Comparison of ENCODE assay signal across 21 mouse cellular contexts in the genomic region with DNA sequence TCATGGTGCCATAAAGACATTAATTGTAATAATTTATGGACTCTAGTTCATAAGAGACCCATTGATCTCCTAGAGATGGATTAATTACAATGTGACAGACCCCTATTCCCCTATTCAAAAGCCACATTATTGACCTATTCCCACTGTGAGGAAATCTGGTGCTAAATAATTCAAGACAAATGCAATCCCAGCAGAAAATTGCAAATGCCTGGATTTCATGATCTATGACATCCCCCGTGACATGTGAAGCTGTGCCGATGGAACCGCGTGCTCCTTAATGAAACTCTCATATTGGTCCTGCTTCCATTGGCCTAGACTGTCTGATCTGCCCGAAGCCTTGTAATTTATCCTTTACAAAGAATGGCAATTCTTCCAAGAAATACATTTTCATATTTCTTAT.
DNase-seq lines count a peak whose midpoint lies in the region; ATAC-seq and TF ChIP-seq lines count a peak whose summit lies in the region.
"Had no signal": no experiment of that assay in that cellular context is flagged by ENCODE, and none has a peak within 500 bp of the region (broad histone marks: within the 10 kb centered on the region; RNA-seq: fewer than 3 reads in every experiment).

No protein-coding gene starts in this region.

- ATAC-seq in hindbrain, embryonic 11.5 days (ENCODE audit: low FRiP score): peak; percentile 68; the same call in 1 of the 2 replicates
- no peak for ATAC-seq in hindbrain, postnatal 0 days
- ATAC-seq in midbrain, embryonic 13.5 days: peak; percentile 50; the same call in 1 of the 2 replicates
- ATAC-seq: CD4-positive, CD25-positive, alpha-beta regulatory T cell, adult 4 months; forebrain, embryonic 13.5 days; forebrain, embryonic 16.5 days had no signal

- no peak overlapping the region for H3K27ac ChIP-seq in hindbrain, embryonic 11.5 days (ENCODE audit: low read depth, low read length)
- no peak overlapping the region for H3K27ac ChIP-seq in hindbrain, postnatal 0 days
- no peak overlapping the region for H3K27ac ChIP-seq in midbrain, embryonic 13.5 days
- no peak overlapping the region for H3K27ac ChIP-seq in midbrain, embryonic 10.5 days (replicated peaks)
- H3K27ac ChIP-seq: forebrain, embryonic 10.5 days; forebrain, embryonic 13.5 days had no signal

- no peak overlapping the region for H3K4me2 ChIP-seq in hindbrain, embryonic 11.5 days (replicated peaks; ENCODE audit: low read depth, low read length)
- no peak overlapping the region for H3K4me2 ChIP-seq in hindbrain, postnatal 0 days (ENCODE audit: low read depth, low read length)
- no peak overlapping the region for H3K4me2 ChIP-seq in midbrain, embryonic 13.5 days (replicated peaks)
- H3K4me2 ChIP-seq: forebrain, embryonic 13.5 days; heart, embryonic 11.5 days had no signal

- H3K4me3 ChIP-seq in hindbrain, embryonic 11.5 days (ENCODE audit: low read depth, low read length): no peak overlapping the region
- no peak overlapping the region for H3K4me3 ChIP-seq in hindbrain, postnatal 0 days (ENCODE audit: low read length)
- H3K4me3 ChIP-seq in midbrain, embryonic 13.5 days (replicated peaks): no peak overlapping the region
- H3K4me3 ChIP-seq in midbrain, embryonic 10.5 days: no peak overlapping the region
- H3K4me3 ChIP-seq: forebrain, embryonic 10.5 days; forebrain, embryonic 13.5 days had no signal

- TF ChIP-seq CTCF in hindbrain, postnatal 0 days (IDR thresholded peaks at IDR 0.05; ENCODE audit: low read depth): no peak

- H3K27me3 ChIP-seq in hindbrain, embryonic 11.5 days (ENCODE audit: control insufficient read depth, insufficient read depth, low read length): no peaks in the 10 kb centered on the region
- H3K27me3 ChIP-seq in hindbrain, postnatal 0 days (ENCODE audit: insufficient read depth, low read length): no peaks in the 10 kb centered on the region
- H3K27me3 ChIP-seq in midbrain, embryonic 13.5 days: no peaks in the 10 kb centered on the region
- no peaks in the 10 kb centered on the region for H3K27me3 ChIP-seq in midbrain, embryonic 10.5 days (ENCODE audit: low read depth, poor library complexity, severe bottlenecking)
- H3K27me3 ChIP-seq: forebrain, embryonic 13.5 days had no signal

- no peak for DNase-seq in hindbrain, embryonic 11.5 days (ENCODE audit: low spot score)
- no peak for DNase-seq in hindbrain, postnatal 0 days (ENCODE audit: low spot score)
- no peak for DNase-seq in midbrain, embryonic 10.5 days (ENCODE audit: low spot score)
- DNase-seq in embryo, embryonic 11.5 days (ENCODE audit: low read depth, low spot score): peak; percentile 20
- DNase-seq in mesoderm, embryonic 11.5 days (ENCODE audit: low read depth, low spot score): peak; percentile 59
- no peak for DNase-seq in urinary bladder, postnatal 4 days (ENCODE audit: low spot score in 2 of 2)
- no peak for DNase-seq in left cerebral cortex, adult 18-20 months (ENCODE audit: low spot score in 2 of 2)
- DNase-seq: adrenal gland, adult 2 months; adrenal gland, postnatal 14 days; cerebellum, adult 11 months; cerebellum, adult 2 months; cerebellum, adult 9-11 months; cerebellum, postnatal 25 days; gastrocnemius, postnatal 10 days; heart, adult 11 months had no signal

- H3K36me3 ChIP-seq in hindbrain, embryonic 11.5 days (ENCODE audit: control insufficient read depth, insufficient read depth, low read length): no peaks in the 10 kb centered on the region
- H3K36me3 ChIP-seq in hindbrain, postnatal 0 days (ENCODE audit: insufficient read depth, low read length): no peaks in the 10 kb centered on the region
- H3K36me3 ChIP-seq in midbrain, embryonic 13.5 days: no peaks in the 10 kb centered on the region
- no peaks in the 10 kb centered on the region for H3K36me3 ChIP-seq in midbrain, embryonic 10.5 days
- H3K36me3 ChIP-seq: forebrain, embryonic 10.5 days had no signal

- no peaks in the 10 kb centered on the region for H3K4me1 ChIP-seq in hindbrain, embryonic 11.5 days (replicated peaks; ENCODE audit: control insufficient read depth, insufficient read depth, low read length)
- no peaks in the 10 kb centered on the region for H3K4me1 ChIP-seq in hindbrain, postnatal 0 days (ENCODE audit: insufficient read depth, low read length)
- no peaks in the 10 kb centered on the region for H3K4me1 ChIP-seq in midbrain, embryonic 13.5 days (replicated peaks)
- H3K4me1 ChIP-seq in midbrain, embryonic 10.5 days: no peaks in the 10 kb centered on the region
- H3K4me1 ChIP-seq: forebrain, embryonic 10.5 days; forebrain, embryonic 13.5 days had no signal

- no peaks in the 10 kb centered on the region for H3K9me3 ChIP-seq in hindbrain, embryonic 11.5 days (ENCODE audit: control insufficient read depth, low read length)
- H3K9me3 ChIP-seq in hindbrain, postnatal 0 days (ENCODE audit: low read length): no peaks in the 10 kb centered on the region
- no peaks in the 10 kb centered on the region for H3K9me3 ChIP-seq in midbrain, embryonic 13.5 days
- H3K9me3 ChIP-seq in midbrain, embryonic 10.5 days (replicated peaks): no peaks in the 10 kb centered on the region
- H3K9me3 ChIP-seq: forebrain, embryonic 10.5 days; forebrain, embryonic 13.5 days had no signal

- 62% methylated on average over 5 of the region's 5 CpGs for WGBS in hindbrain, embryonic 11.5 days
- 79% methylated on average over 5 of the region's 5 CpGs for WGBS in hindbrain, postnatal 0 days
- 73% methylated on average over 5 of the region's 5 CpGs for WGBS in midbrain, embryonic 13.5 days
- 93% methylated on average over 5 of the region's 5 CpGs for WGBS in midbrain, embryonic 10.5 days

- H3K9ac ChIP-seq in hindbrain, embryonic 11.5 days (ENCODE audit: low read depth, low read length): no peak overlapping the region
- H3K9ac ChIP-seq in hindbrain, postnatal 0 days (replicated peaks; ENCODE audit: low read length): no peak overlapping the region
- H3K9ac ChIP-seq in midbrain, embryonic 13.5 days (replicated peaks): no peak overlapping the region
- H3K9ac ChIP-seq: forebrain, embryonic 13.5 days had no signal

Comparison
In these comparisons a context has a peak if more than half of its experiments do, and no peak if none do; other contexts are left out.
1. DNase-seq: peak in embryo, embryonic 11.5 days (single experiment) and mesoderm, embryonic 11.5 days (single experiment); none in hindbrain, embryonic 11.5 days (single experiment), hindbrain, postnatal 0 days (single experiment), midbrain, embryonic 10.5 days (single experiment), urinary bladder, postnatal 4 days (0 of 2) and left cerebral cortex, adult 18-20 months (0 of 2).